Mouse (Mus musculus) neutrophil, adult 5-6 weeks (primary cell): ENCODE measurements at regions not wholly inside any gene's neighbourhood (a gene's known extent, or its start where the extent isn't known, plus 50 kb on each side); places are given as distances from the start of the nearest gene placed in this dataset.

Experiments
- ATAC-seq: fragments of 151-379, 151-347 bp; 2 replicates; pipeline ENCODE4 v1.8.0; 2017; ENCODE audit warnings: mild to moderate bottlenecking, moderate TSS enrichment; ENCODE audit not compliant: insufficient number of reproducible peaks, poor library complexity, low FRiP score, severe bottlenecking; ENCODE audit errors: extremely low read depth

DNA sequence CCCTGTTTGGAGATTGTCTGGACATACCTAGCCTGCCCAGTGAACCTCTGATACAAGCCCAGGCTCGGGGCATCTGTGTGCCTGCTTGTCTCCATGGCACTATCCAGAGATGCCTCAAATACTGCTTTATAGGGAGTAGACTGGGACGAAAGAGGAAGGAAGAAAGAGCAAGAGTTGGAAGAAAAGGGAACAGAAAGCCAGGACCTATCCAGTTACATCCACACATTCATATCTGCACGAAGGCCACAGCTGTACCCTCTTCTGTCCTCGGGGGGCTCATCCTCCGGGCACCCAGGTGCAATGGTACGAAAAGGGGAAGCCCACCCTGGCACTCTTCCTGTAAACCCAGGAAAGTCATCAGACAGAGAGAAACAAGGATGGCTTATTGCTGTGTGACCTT lies 129.3 kb downstream of the Sall1 start:
- no peak for ATAC-seq

DNA sequence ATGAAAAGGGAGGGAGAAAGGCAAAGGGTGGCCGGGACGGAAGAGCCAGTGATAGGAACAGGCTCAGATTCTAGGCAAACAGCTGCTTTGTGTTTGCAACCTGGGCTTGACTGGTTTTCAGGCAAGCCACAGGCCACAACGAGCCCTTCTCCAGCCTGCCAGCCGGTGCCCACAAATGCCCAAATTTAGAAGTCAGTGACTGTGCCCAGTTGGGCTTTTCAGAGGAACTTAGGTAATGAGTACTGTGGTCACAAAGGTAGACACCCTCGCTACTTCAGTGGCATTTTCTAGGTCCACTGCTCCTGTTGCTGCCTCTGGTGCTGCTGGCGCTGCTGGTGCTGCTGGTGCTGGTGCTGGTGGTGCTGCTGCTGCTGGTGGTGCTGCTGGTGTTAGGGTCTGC lies 129.8 kb downstream of the Sall1 start:
- no peak for ATAC-seq

DNA sequence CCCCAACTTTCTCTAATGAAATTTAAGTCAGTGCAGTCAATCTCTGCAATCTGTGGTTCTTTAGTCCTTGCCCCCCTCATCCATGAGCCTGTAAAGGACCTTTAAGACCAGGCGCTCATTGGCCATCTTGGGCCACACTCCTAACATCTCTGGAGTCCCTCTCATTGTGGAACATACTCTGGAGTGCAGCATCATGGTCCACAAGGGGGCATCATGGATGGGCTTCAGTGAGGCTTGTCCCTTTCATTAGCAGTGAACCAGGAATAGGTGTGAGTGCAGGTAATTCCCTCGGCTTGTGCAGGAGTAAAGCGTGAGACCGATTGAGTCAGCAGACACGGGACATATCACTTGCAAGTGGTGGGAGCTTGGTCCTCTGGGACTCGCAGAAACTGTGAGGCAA lies 137.7 kb downstream of the Sall1 start:
- ATAC-seq, result no peak

DNA sequence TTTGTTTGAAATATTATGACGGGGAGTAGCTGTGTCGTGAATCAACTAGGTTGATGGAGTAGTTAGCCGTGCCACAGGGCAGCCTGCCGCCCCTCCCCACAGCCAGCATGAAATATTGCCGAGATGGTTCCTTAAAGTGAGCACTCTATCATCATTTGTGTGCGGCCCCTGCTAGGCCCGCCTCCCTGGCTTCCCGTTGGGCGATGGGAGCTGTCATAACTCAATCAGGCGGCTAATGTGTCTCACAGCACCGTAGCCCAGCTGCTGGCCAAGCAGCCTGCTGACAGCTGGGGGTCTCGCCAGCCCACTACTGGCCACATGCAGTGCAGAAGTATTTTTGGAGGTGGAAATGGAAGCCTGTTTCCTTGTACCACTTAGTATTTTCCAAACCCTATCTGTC lies 140.9 kb downstream of the Sall1 start:
- no peak for ATAC-seq

DNA sequence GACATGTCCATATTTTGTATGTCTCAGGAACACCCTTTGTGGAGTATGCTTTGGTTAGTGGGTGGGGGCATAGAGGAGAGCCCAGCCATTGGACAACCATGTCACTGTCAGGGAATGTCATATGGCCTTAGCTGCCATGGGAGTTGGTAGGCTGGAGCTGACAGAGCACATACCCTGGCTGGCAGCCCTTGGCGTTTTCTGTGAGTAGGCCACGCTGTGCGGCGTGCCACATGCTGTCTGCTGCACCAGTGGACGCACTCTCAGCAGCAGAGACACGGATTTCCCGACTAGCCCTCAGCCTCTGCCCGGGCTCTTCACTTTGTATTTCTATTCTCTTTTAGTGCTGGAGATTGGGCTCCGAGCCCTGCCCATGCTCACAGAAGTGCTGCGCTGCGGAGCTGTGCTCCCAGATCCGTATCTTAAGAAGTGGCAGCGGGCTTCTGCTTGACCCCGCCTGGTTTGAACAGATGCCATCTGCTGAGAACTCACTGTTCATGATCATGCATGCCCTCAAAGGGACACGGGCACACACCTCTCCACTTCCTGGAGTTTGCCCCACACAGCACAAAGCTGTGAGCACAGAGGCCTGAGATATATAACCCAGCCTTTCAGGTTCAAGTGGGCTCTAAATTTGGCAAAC lies 160.1 kb downstream of the Sall1 start:
- no peak for ATAC-seq

DNA sequence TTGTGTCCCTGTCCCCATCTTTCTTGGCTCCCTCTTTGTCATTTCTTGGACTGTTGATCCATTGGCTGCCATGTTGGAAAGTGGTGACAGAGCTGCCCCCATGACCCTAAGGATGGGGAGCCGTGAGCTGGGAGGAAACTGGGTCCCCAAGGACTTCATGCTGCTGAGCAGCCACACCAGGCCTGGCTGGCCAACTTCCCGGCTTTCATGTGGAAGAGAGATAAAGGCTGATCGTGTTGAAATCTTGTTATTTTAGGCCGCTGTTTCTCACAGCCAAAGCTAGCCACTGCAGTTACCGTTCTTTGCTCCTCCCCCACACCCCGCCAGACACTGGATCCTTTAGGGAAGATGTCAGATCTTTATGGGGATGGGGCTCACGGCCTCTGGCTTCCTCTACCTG lies 164.1 kb downstream of the Sall1 start:
- no peak for ATAC-seq

DNA sequence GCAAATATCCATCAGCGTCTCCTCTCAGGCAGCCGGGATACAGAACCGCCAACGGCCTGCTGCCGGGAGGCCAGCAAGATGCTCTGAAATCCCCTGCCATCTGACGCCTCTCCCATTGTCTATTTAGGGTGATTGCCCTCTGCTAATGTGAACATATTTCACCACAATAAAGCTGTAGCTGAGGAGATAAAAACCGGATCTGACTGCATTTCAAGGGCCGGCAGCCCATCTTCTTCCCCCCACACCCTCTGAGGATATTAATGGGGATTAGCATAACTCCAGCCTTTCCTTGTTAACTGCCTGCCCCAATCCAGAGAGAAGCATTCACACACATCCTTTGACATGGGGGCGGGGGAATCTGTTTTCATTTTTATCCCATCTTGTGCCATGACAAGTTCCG lies 166.0 kb downstream of the Sall1 start:
- no peak for ATAC-seq

DNA sequence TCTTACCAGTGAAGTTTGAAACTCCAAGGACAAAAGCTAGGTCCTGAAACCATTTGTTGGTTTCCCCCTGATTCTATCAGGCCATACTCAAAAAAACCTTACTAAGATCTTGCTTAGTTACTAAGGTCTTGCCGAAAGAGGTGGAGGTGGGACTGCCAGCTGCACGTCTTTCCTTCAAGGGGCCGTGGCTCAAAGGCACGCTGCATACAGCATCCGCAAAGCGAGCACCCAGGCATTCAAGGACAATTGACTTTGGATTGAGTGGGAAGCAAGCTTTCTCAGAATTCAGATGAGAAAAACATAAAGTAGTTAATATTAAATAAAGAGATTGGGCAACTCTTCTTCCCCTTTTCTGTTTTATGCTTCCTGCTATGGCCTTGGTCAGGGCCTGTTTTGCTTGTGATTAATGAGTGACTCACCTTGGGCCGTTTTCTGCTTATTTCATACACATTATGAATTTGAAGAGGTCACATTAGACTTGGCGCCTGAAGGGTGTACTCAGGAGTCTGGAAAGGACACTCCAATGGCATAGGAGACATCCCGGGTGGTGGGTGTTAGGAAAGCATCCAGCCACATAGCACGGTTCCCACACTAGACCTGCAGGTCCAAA lies 166.1 kb downstream of the Cyld start:
- ATAC-seq, result no peak

DNA sequence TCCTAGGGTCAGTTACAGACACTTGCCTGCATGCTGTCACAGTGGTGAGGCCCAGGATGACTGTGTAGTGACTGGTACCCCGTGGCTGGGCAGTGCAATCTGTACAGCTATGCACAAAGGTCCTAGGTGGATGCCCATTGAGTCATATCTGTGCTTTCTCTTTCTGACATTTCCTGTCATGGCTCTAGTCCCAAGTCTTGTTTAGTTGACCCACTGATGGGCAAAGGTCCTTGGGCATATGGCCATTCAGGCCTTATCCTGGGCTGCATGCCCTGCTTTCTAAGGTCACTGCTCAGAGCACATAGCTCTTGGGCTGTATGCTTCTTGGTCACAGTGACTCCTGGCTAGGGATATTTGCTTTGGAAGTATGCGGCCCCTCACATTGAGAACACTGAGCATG lies 160.4 kb downstream of the Cyld start:
- no peak for ATAC-seq

DNA sequence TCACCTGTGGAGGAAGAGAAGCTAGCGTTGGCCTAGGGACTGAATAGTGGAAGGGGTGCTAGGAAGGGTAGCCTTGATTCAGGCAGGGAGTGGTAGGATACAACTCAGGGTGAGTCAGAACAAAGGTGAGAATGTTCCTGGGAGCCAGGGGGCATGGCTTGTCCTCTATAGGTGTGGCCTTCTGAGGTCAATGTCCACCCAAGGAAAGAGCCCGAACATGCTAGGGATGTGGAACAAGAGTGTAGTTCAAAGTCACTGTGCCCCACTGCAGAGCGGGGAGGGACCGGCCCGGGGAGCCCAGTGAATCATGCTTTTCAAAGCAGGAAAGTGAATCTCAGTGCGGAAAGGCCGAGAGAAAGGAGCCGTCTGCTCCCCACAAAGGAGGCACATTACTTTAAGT lies 156.4 kb downstream of the Cyld start:
- 0 out of 2 replicates have a peak, but pooled peaks have one; percentile 1 for ATAC-seq

DNA sequence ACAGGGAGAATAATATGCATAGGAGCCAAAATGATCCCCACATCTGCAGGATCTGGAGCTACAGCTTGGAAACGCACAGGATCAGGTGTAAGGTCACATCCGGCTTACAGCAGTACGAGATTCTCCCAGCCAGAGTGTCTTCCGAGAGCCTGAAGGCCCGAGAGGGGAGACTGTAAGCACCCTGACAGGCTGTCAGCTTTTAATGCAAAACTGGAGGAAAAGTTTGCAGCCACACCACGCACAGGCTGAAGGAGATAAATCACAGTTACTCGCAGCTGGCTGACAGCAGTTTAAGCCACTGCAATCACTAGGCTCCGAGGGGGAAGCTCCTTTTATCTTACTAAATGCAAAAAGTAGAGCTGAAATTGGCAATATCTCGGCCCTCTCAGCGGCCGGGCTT lies 149.1 kb downstream of the Cyld start:
- ATAC-seq, result no peak

DNA sequence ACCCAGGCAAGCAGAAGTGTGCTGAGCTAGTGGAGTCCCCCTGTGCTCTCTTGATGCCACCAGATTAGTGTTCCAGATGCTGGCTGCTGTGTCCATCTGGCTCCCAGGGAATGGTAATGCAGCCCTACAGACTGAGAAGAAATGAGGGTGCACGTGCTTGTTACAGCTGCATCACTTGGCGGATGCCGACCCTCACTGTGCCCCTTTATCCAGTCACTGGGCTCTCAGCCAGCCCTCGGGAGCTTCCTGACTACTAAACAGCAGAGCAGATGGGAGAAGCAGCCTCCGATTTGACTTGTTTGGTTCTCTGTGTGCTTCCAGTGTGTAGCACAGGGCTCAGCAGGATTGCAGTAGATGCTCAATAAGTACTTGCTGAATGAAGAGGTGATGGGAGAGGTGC lies 147.5 kb downstream of the Cyld start:
- no peak for ATAC-seq

DNA sequence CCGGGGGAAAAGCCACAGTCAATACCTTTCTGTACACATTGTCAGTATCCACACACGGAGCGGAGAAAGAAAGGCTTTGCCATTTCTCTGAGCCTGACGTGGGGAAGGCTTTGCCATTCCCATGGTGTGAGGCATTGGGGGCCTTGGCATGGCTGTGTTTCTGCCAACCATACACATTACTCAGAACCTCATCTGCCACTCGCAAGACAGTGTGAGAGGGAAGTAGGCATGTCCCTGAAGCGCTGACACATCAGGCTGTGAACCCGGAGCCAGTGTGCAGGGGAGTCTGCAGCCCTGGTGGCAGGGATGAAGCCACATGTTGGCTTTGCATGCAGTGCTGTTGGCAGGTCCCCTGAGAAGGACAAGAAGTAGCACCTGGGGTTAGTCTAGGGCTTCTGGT lies 145.6 kb downstream of the Cyld start:
- no peak for ATAC-seq

DNA sequence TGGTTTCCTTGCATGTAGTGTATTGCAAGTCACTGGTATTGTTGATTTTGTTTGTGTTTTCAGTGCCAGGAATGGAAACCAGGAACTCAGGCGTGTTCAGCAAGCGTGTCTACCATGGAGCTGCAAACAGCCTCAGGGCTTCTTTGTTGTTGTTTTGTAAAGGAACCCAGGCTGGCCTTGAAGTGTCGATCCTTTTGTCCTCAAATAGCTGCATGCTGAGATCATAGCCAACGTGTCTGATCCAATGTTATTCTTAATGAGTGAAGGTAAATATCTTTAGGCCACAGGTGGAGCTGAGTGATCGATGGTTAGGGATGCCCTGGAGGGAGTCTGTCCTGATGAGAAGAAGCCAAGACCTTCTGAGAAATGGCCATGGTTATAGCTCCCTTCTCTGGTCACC lies 143.3 kb downstream of the Cyld start:
- no peak for ATAC-seq

DNA sequence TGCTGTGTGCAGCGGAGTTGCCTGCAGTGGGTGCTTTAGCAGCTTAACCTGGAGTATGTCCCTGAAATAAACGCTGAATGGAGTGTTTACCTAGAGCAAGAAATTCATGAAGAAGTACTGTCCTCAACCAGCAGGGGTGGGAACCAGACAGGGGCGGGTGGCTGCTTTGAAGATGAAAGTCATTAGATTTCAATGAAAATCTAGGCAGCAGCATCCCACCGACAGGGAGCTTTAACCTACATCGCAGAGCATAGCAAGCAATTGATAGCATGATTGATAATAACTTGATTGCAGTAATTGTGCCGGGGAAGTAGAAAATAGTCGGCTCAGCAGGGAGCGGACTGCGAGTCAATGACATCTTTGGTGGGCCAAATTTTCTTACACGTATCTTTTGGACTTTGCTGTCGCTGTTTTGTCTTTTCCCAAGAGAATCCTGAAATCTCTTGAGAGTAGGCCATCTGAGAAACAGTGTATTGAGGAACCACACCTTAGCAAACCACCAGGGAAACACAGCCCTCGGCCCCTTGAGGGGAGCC lies 139.0 kb downstream of the Cyld start:
- no peak for ATAC-seq

DNA sequence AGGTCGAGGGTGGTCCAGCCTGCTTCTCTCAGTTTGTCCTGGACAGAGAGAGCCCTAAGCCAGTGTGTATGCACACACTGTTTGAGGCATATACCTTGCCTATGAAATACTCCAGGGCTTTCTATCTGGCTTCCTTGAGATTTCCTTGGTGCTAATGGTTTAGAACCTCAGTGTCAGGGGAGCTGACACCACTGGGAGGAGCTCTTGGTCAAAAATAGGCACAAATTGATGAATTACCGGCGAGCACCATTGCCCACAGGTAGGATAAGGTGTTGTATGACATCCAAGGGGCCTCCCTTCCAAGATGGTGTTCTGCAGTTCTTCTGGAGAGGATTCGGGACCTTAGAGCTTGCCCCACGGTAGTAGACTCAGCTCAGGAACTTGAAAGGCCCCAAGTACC lies 129.0 kb downstream of the Cyld start:
- no peak for ATAC-seq

DNA sequence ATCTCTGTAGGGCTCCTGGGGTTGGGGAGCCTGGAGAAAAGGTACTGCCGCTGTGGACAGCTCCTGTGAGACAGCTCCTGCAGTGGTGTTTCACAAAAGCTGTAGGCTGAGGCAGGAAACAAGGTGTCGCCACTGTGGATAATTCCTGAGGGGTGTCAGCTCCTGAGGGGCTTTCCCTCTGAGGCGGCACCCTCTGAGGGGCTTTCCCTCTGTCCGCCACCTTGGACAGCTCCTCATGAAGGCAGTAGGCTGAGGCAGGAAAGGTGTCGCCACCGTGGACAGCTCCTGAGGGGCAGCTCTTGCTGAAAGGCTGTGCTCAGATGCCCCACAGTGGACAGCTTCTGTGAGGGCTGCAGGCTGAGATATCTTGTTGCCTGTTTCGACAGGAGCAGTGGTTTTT lies 127.1 kb downstream of the Cyld start:
- ATAC-seq, result no peak

DNA sequence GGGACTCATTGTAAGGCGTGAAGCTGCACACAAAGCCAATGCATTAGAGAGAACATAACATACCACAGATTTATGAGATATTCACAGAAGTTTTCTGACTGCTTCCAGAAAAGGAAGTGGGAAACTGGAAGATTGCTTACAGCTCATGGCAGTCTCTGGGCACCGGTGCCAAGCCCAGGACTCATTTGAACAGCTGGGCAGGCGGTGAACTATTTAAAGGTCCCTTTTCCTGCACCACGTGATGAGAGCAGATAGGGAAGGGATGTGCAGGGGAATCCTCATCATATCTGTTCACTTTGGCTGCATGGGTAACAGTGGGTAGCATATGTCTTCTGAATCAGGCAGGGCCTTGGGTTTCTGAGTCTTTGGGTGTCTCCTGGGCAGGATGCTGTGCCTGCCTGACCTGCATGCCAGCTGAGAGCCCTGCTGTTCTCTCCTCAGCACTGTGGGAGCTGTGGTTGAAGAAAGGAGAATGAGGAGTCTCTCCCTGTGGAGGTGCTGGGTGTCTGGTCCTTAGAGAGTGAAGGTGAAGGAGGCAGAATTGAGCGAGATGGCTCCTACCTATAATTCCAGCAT lies 123.5 kb downstream of the Cyld start:
- ATAC-seq, result no peak

DNA sequence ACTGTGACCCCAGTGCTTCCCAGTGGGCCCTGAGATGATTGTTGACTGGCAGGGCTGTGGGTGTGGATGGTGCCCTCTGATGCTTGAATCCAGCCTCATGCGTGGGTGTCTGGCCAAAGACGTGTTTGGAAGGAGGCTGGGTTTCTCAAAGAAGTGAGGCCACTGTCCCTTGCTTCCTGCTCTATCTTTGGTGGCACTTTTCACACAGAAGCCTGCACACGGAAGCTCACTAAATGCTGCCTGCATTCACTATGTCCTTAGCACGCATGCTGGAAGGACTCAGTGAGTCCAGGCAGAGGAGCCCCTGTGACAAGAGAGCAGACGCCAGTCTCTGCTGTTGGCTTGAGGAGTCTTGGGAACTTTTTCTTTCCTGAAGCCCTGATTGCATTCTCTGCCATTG lies 119.6 kb downstream of the Cyld start:
- ATAC-seq, result no peak

DNA sequence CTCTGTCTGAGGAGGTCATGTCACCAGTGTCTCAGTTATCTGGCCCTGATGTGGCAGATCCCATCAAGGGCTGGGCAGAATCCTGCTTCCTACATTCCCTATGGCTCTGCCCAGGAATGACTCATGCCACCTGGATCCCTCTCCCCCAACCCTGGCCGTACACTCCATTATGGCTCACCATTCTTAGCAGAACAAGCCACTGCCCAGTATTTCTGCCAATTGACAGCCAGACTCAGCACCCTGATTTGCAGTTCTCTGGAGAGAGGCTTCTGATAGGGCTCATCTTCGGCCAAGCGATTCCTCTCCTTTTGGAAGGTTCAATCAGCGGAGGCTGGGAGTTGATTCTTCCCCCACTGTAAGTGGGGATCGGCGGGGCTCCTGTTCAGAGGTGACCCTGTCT lies 117.4 kb downstream of the Cyld start:
- no peak for ATAC-seq
